Mouse (Mus musculus) embryonic fibroblast, embryonic 13.5 days (primary cell): ENCODE measurements around the gene Fbxo21.

Source experiments
- CTCF ChIP-seq: IDR thresholded peaks from 2 replicates; pipeline ENCODE4 v1.5.1; 2011; ENCODE audit warnings: mild to moderate bottlenecking, control low read depth, low read length, moderate library complexity, borderline replicate concordance; ENCODE audit not compliant: insufficient read depth
- POLR2A ChIP-seq: IDR thresholded peaks from 2 replicates; pipeline ENCODE4 v1.6.1; 2011; ENCODE audit warnings: low read depth, mild to moderate bottlenecking, control low read depth, low read length, moderate library complexity

DNA sequence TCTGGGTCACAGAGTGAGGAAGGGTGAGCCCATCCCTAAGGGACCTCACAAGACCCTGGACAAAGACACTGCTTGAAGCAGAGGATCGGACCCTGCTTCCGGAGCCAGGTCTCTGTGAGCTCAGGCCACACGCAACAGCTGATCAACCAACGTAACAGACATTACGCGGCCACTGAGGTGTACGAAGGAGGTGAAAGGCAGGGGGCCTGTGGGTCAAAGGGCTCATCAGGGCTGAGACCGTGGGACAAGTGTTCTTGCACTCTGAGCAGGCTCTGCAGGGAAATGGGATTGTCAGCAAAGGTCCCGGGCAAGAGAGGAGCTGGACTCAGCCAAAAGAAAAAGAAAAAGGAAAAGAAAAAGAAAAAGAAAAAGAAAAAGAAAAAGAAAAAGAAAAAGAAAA is 9.6 kb upstream of the Fbxo21 start:
- TF ChIP-seq POLR2A = no peak
- no peak for TF ChIP-seq CTCF
